Mouse (Mus musculus): ENCODE data around the gene Ttll12.

DNA sequence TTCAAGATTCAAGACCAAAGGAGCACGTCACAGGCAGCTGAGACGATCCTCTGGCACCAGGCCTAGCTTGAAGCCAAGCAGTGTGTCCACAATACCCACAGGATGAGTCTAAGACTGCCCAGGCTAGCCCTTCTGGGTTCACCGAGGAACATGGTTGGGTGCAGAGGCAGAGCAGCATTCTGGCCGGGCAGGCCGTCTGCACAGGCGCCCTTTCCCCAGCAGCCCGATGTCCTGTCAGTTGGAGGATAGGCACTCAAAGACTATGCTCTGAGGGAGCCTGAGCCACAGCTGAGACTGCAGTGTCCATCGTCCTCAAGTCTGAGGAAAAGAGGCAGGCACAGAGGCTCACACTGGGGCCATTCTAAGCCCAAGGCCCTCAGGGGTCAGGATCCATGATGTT is 47.8 kb downstream of the Ttll12 start:
- TF ChIP-seq CTCF (IDR thresholded peaks at IDR 0.05; ENCODE audit: low read depth) (no peak), EP300 (IDR thresholded peaks at IDR 0.05; ENCODE audit: low read depth) (no peak)
